Mouse (Mus musculus) cortical plate, adult 2 months (tissue): Measurements from ENCODE around the gene Nanos1. TPM values are rescaled to one million over a fixed set of nuclear protein-coding genes. Genes with fewer than 3 reads are reported as not detected.

ENCODE experiments used
- H3K27ac ChIP-seq: fragments of 200-500 bp; 2 replicates; pipeline ENCODE4 v1.5.1; 2012; ENCODE audit warnings: low read length, control low read depth, inconsistent platforms; ENCODE audit not compliant: insufficient read depth
- H3K4me1 ChIP-seq: fragments of 200-500 bp; 2 replicates; pipeline ENCODE4 v1.6.1; 2011; ENCODE audit warnings: low read length; ENCODE audit not compliant: control insufficient read depth, insufficient read depth
- H3K4me3 ChIP-seq: fragments of 200-500 bp; 2 replicates; pipeline ENCODE4 v1.5.1; 2011; ENCODE audit warnings: mild to moderate bottlenecking, low read length, control low read depth; ENCODE audit not compliant: insufficient read depth
- CTCF ChIP-seq: fragments of 200-500 bp; IDR thresholded peaks from 2 replicates; pipeline ENCODE4 v1.5.1; 2011; ENCODE audit warnings: mild to moderate bottlenecking, control low read depth, low read length; ENCODE audit not compliant: insufficient read depth; ENCODE audit errors: extremely low read depth
- POLR2A ChIP-seq: fragments of 200-500 bp; IDR thresholded peaks from 2 replicates; pipeline ENCODE4 v1.6.1; 2011; ENCODE audit warnings: mild to moderate bottlenecking, low read length, control low read depth; ENCODE audit not compliant: insufficient read depth; ENCODE audit errors: extremely low read depth
- polyA plus RNA-seq: library from polyadenylated mRNA; depleted of rRNA; stranded (reverse); fragments of >200 nt; gene quantifications from 2 replicates; pipeline ENCODE4 v1.2.3, GENCODE M21; 2012

Nanos1 gene
- polyA plus RNA-seq, 1 experiment, result 18.0 TPM

DNA sequence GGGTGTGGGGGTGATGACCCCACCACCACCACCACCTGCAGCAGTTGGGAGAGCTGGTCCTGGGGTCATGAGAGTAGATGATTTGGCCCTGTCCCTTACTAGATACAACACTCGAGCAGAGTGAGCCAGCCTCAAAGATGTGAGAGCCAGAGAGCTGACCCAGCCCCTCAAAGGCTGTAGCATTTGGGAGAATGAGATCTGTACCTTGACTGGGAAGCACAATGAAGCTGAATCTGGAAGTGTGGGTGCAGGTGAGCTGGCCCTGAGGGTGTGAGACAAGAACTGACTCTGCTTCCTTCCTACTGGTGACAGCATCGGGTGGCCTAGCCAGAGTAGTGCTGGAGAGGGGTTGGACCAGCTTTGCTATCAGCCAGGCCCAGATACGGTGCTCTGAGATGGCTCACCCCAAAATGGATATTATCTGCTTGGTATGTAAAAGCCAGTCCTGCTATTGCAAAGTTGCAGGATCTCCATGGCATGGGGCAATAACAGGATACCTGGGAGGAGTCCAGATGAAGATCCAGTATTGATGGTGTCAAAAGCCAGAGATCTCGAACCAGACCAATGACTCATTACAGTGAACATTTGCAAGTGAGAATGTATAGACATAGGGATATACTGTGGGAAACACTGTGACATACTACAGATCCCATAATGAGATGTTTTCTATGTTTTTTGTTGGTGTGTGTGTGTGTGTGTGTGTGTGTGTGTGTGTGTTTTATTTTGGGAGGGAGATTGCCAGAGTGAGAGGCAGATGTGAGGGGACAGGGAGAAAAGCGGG, 11.8 kb upstream of the Nanos1 start:
- Histone ChIP-seq H3K4me1 (0 out of 2 replicates have a peak, but pooled peaks cover 2% of the 10 kb centered on the region), H3K27ac (no peak overlapping the region), H3K4me3 (no peak overlapping the region)
- TF ChIP-seq CTCF (no peak), POLR2A (no peak)

DNA sequence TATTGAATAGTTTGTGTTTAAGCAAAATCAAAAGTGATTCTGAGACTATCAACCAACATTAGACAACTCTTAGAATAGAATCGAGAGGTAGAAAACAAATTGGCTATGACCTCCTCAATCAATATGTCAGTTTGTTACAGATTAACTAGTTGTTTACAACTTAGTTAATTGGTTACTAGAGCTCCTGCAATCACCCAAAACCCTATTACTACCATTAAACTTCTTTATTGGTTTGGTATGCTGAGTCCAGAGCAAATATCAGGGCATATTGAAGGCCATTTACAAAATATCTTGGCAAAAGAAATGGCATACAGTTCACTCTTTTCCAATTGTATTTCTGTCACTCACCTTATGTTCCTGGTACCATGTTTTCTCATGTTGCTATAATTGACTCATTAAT, 8.0 kb upstream of the Nanos1 start:
- TF ChIP-seq CTCF (no peak), POLR2A (no peak)
- Histone ChIP-seq H3K4me3 (no peak overlapping the region), H3K4me1 (0 out of 2 replicates have a peak, but pooled peaks cover 2% of the 10 kb centered on the region), H3K27ac (no peak overlapping the region)

DNA sequence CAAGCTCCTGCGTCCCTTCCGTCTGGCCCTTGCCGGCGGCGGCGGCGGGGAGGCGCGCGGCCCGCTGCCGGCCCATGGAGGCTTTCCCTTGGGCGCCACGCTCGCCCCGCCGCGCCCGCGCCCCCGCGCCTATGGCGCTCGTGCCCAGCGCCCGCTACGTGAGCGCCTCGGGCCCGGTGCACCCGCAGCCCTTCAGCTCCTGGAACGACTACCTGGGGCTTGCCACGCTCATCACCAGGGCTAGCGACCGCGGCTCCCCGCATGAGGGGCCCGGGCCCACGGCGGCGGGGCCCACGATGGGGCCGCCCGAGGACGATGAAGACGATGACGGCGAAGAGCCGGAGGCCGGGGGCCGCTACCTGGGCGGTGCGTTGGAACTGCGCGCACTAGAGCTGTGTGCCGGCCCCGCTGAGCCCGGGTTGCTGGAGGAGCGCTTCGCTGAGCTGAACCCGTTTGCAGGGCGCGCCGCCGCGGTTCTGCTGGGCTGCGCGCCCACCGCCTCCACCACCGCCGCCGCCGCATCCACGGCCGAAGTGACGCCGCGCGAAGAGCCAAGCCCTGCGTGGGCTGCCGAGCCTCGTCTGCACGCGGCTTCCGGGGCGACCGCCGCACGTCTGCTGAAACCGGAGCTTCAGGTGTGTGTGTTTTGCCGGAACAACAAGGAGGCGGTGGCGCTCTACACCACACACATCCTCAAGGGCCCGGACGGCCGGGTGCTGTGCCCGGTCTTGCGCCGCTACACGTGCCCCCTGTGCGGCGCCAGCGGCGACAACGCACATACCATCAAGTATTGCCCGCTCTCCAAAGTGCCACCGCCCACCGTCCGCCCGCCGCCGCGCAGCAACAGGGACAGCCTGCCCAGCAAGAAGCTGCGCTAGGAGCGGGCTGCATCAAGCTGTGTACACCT, 658 bp downstream of the Nanos1 start:
- peak overlapping the region; percentile 59 for H3K4me3 ChIP-seq
- TF ChIP-seq POLR2A (no peak), CTCF (no peak)
- peak overlapping the region; percentile 96 for H3K27ac ChIP-seq
- H3K4me1 ChIP-seq, result peaks cover 3% of the 10 kb centered on the region; the same call in 1 of the 2 replicates

GRCm38 (mm10) chr19:60757099-60757785, 1.5 kb downstream of the Nanos1 start:
- H3K4me3 ChIP-seq, result peak overlapping the region; percentile 59
- TF ChIP-seq CTCF (no peak), POLR2A (no peak)
- H3K4me1 ChIP-seq, result peaks cover 3% of the 10 kb centered on the region; the same call in 1 of the 2 replicates
- no peak overlapping the region for H3K27ac ChIP-seq

DNA sequence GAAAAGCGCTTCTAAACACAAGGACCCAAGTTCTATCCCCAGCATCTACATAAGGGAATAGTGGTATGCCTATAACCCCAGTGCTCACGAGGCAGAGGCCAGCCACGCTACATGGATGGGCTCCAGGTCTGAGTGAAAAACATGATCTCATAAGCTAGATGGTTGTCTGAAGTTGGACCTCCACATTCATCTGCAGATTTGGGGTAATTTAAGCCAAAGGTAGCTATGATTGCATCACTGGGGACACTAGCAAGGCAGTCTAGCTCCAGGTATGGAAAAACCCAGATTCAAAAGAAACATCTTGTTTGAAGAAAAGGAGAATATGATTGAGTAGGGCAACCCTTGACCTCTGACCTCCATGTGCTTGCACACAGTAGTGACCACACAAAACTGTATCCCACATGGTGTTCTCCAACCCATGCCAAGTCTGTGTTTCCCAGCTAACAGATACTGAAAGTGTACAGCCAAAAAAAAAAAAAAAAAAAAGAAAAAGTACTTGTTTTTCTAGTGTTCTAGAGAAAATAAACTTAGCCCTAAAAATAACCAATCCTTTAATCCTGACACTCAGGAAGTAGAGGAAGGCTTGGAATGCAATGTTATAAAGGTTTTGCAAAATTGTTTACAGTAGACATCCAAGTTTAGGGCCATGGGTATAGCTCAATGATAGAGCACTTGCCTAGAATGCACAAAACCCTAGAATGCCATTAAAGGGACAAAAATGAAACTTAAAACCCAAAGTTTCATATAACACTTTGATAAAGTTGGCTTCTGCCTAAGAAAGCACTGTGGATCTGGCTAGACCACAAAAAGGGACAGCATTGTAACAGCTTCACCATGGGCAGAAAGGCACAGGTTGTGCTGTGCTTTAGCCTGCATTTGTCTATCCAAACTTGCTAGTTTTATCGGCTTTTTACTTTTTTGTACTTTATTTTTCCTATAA, 3.4 kb downstream of the Nanos1 start:
- TF ChIP-seq POLR2A (no peak), CTCF (no peak)
- Histone ChIP-seq H3K27ac (no peak overlapping the region), H3K4me1 (peaks cover 3% of the 10 kb centered on the region; the same call in 1 of the 2 replicates)

GRCm38 (mm10) chr19:60773366-60773765, 17.6 kb downstream of the Nanos1 start:
- no peak for TF ChIP-seq POLR2A
- TF ChIP-seq CTCF, result no peak
- H3K4me1 ChIP-seq, result no peaks in the 10 kb centered on the region
- H3K27ac ChIP-seq, result no peak overlapping the region
- H3K4me3 ChIP-seq, result no peak overlapping the region

More for the DNA sequence above, 3.4 kb downstream of the Nanos1 start:
- no peak overlapping the region for H3K4me3 ChIP-seq

GRCm38 (mm10) chr19:60782034-60782433, 26.2 kb downstream of the Nanos1 start:
- TF ChIP-seq CTCF (no peak), POLR2A (no peak)
- H3K4me1 ChIP-seq, result no peaks in the 10 kb centered on the region
- H3K27ac ChIP-seq, result no peak overlapping the region
- H3K4me3 ChIP-seq, result no peak overlapping the region

GRCm38 (mm10) chr19:60784712-60785111, 28.9 kb downstream of the Nanos1 start:
- no peak for TF ChIP-seq POLR2A
- no peak for TF ChIP-seq CTCF
- Histone ChIP-seq H3K4me3 (no peak overlapping the region), H3K27ac (no peak overlapping the region), H3K4me1 (peaks cover 2% of the 10 kb centered on the region; the same call in 1 of the 2 replicates)
